Mouse (Mus musculus): ENCODE data around the gene Wbp1.

Wbp1 gene

DNA sequence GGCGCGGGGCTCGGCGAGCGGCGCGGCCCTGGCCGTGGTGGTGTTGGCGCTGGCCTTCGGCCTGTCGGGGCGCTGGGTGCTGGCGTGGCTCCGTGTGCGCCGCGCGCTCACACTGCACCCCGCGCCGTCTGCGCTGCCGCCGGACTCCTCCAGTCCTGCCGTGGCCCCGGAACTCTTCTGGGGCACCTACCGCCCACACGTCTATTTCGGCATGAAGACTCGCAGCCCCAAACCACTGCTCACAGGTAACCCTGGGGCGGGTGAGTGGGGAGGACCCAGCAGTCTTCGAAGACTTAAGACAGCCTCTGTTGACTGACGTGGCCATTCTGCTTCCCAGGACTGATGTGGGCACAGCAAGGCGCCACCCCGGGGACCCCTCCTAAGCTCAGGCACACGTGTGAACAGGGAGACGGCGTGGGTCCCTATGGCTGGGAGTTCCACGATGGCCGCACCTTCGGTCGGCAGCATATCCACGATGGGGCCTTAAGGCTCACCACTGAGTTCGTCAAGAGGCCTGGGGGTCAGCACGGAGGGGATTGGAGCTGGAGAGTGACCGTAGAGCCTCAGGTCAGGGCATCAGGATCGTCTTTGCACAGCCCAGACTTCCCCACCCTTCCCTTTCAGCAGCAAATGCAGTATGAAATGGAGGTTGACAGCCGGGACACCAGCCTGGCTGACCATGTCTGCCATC is 5.5 kb downstream of the Wbp1 start:
- no peak for DNase-seq

- peak; percentile 94 for DNase-seq
Measured at GRCm38 (mm10) chr6:83115011-83115671, 6.2 kb downstream of the Wbp1 start, which contains the start of gene Mogs. Gene Mogs, plus strand, starts transcription at chr6:83115496.

- DNase-seq: no peak
Measured at GRCm38 (mm10) chr6:83111510-83112136, 9.7 kb downstream of the Wbp1 start.

GRCm38 (mm10) chr6:83108762-83109668 is 12.3 kb downstream of the Wbp1 start, which contains the start of gene Mrpl53:
Gene Mrpl53, plus strand, starts transcription at chr6:83109040.
- peak; percentile 81 for DNase-seq

- DNase-seq: peak; percentile 63
Measured at GRCm38 (mm10) chr6:83107566-83108400, 13.6 kb downstream of the Wbp1 start.

- no peak for DNase-seq
Measured at GRCm38 (mm10) chr6:83104158-83104557, 17.2 kb downstream of the Wbp1 start.

DNA sequence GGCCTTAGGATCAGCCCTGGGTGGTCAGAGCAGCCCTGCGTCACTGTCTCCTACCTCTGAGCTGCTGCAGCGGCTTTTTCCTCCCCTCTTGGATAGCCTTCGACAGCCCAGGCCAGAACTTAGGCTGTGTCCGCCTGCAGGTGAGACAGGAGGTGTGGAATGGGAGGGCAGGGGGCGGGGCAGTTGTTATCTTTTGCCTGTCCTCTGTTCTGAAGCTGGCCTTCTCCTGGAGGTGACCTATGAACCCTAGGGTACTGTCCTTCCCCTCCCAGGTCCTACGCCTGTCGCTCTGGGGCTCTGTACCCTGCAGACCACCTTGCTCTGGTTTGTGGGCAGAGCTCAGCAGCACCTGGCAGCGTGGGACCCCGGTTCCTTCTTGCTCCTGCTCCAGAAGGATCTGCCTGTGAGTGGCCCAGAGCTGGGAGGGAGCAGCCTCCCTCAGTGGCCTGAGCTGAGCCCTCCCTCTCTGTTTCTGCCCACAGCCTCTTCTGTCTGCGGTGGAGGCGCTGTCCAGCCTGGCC is 18.2 kb downstream of the Wbp1 start:
- no peak for DNase-seq

- peak; percentile 59 for DNase-seq
Measured at GRCm38 (mm10) chr6:83101688-83102556, 19.4 kb downstream of the Wbp1 start.

- peak; percentile 92 for DNase-seq
Measured at GRCm38 (mm10) chr6:83101316-83101687, 20.1 kb downstream of the Wbp1 start, which contains the start of the genes Ccdc142 and Gm42688. Gene Ccdc142, plus strand, starts transcription at chr6:83101601. Gene Gm42688, plus strand, starts transcription at chr6:83101617.

GRCm38 (mm10) chr6:83098411-83098810 is 22.9 kb downstream of the Wbp1 start:
- no peak for DNase-seq

- DNase-seq: no peak
Measured at GRCm38 (mm10) chr6:83095968-83096367, 25.4 kb downstream of the Wbp1 start.

DNA sequence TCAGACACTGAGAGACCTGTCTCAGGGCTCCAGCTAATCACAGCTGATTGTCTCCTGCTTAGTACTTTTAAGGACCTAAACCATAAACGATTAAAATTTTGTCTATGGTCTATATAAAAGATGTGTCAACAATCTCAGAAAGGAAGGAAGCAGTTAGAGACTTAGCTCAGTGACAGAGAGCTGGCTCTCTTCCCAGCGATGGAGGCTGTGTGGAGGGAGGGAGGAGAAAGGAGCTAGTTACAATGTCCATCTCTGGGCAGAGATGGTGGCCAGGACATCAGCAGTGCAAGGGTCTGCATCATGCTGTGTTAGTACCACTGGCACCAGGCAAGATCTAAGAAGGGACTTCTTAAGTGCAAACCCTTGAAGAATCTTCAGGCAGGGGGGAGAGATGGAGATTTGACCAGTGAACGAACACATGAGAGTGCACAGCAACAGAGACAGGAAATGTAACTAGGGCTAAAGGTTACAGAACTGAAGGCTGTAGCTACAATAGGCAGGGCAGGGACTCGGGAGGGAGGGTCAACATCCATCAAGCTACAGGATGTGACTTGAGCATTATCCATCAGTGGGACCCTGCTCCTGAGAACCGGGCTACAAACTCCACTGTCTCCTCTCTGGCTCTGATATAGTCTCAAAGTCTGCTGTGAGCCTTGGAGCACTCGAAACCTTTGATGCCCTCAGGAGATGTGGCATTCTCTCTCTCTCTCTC is 28.8 kb downstream of the Wbp1 start:
- no peak for DNase-seq

- no peak for DNase-seq
Measured at GRCm38 (mm10) chr6:83087926-83088260, 33.5 kb downstream of the Wbp1 start.

DNA sequence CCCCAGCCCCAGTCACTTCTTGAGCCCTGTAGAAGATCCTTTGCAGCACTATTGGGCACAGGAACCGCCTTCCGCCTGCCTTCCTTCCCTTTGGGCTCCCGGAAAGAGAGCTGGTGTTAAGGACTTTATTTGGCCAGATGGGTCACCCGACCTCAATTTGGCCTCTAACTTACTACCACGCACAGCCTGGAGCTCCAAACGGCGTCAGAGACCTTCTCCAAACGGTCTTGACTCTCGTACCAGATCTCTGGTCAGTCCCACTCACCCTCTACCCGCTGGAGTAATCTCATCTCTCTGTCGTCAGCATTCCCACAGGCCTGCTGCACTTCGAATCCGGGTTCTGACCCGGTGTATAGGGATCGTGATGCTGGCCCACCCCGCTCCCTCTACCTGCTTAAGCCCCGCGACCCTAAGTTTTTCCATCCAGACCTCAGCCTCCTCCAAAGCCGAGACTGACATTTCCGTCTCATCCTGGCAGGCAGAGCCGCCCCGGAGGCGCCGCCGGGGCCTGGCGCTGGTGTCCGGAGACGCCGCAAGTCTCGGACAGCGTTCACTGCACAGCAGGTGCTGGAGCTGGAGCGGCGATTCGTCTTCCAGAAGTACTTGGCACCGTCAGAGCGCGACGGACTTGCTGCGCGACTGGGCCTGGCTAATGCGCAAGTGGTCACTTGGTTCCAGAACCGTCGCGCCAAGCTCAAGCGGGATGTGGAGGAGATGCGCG is 34.0 kb downstream of the Wbp1 start:
- DNase-seq: no peak

DNA sequence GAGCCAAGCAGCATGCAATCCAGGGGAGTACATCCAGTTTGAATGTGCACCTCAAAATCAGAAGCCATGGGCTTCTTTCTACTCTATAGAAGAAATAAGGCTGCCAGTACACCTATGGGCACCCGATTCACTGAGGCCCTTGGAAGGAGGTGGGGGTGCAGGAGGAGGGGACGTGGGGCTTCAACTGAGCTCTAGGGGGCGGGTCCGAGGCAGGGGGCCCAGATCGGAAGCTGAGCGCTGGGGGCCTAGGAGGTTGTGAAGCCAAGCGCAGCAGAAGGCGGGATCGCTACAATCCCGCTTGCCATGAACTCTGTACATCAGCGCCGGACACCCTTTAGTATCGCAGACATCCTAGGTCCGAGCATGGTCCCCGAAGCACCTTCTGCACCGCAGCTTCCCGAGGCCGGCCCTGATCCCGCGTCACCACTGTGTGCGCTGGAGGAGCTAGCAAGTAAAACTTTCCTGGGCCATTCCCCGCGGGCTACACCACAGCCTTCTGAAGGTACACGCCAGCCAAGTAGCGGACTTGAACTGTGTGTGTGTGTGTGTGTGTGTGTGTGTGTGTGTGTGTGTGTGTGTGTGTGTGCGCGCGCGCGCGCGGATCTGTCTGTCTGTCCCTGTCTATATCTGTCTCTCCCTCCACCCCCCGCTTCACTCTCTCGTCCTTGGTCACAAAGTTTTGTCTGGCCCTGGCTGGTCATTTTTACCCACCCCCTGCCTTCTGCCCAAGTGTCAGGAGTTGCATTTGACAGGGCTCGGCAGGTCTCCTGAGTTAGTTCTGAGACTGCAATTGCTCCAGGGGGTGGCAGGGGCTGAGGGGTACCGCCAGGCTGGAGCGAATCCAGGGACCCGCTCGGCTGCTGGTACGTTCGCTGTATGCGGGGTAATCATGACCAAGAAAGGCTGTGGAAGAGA is 35.0 kb downstream of the Wbp1 start, which contains the start of gene Lbx2:
TSS of gene Lbx2 (plus strand) at position 247 of the 915 bp plus-strand sequence.
- DNase-seq: no peak

- DNase-seq: no peak
Measured at GRCm38 (mm10) chr6:83084477-83084876, 36.9 kb downstream of the Wbp1 start.

- no peak for DNase-seq
Measured at GRCm38 (mm10) chr6:83083497-83083896, 37.9 kb downstream of the Wbp1 start.

- no peak for DNase-seq
Measured at GRCm38 (mm10) chr6:83080210-83080609, 41.1 kb downstream of the Wbp1 start.
